Mouse (Mus musculus) hindbrain, embryonic 13.5 days (tissue): ENCODE measurements at regions not wholly inside any gene's neighbourhood (a gene's known extent, or its start where the extent isn't known, plus 50 kb on each side); places are given as distances from the start of the nearest gene placed in this dataset.

Experiments
- ATAC-seq: fragments of 200-750 bp; cut with Nextera tagmentation; 2 replicates; pipeline ENCODE4 v1.8.0; 2017; ENCODE audit warnings: moderate TSS enrichment; ENCODE audit not compliant: low FRiP score
- H3K27ac ChIP-seq: fragments of 300-500 bp; sonication (generic); 2 replicates; pipeline ENCODE4 v1.5.1; 2015; ENCODE audit warnings: inconsistent platforms, mild to moderate bottlenecking, moderate library complexity
- H3K27me3 ChIP-seq: fragments of 300-500 bp; sonication (generic); 2 replicates; pipeline ENCODE4 v1.6.1; 2015; ENCODE audit warnings: mild to moderate bottlenecking, inconsistent platforms
- H3K36me3 ChIP-seq: fragments of 300-500 bp; sonication (generic); 2 replicates; pipeline ENCODE4 v1.6.1; 2015; ENCODE audit warnings: mild to moderate bottlenecking, inconsistent platforms
- H3K4me1 ChIP-seq: fragments of 300-500 bp; sonication (generic); replicated peaks from 2 replicates; pipeline ENCODE4 v1.6.1; 2015; ENCODE audit warnings: inconsistent platforms
- H3K4me2 ChIP-seq: fragments of 300-500 bp; sonication (generic); 2 replicates; pipeline ENCODE4 v1.6.1; 2015; ENCODE audit warnings: inconsistent platforms, mild to moderate bottlenecking, moderate library complexity
- H3K4me3 ChIP-seq: fragments of 300-500 bp; sonication (generic); 2 replicates; pipeline ENCODE4 v1.5.1; 2015; ENCODE audit warnings: mild to moderate bottlenecking, inconsistent platforms
- H3K9ac ChIP-seq: fragments of 300-500 bp; sonication (generic); 2 replicates; pipeline ENCODE4 v1.6.1; 2015; ENCODE audit warnings: mild to moderate bottlenecking, inconsistent platforms
- H3K9me3 ChIP-seq: fragments of 300-500 bp; sonication (generic); 2 replicates; pipeline ENCODE4 v1.6.1; 2016; ENCODE audit warnings: inconsistent platforms
- WGBS: fragments of 180-500 bp; shearing (Covaris S2); methylation state at CpG from one replicate; pipeline ENCODE4 v1.1.7; 2015; 5-methylcytosine and 5-hydroxymethylcytosine counted together

GRCm38 (mm10) chr5:37980692-37981091, 57.9 kb upstream of the Stx18 start:
- Histone ChIP-seq H3K27me3 (peaks cover 7% of the 10 kb centered on the region; the same call in 1 of the 2 replicates), H3K9ac (no peak overlapping the region), H3K4me1 (peaks cover 6% of the 10 kb centered on the region; the same call in 1 of the 2 replicates), H3K36me3 (no peaks in the 10 kb centered on the region), H3K9me3 (no peaks in the 10 kb centered on the region), H3K4me2 (no peak overlapping the region), H3K27ac (no peak overlapping the region), H3K4me3 (no peak overlapping the region)
- 87% methylated on average over 3 of the region's 3 CpGs for WGBS
- ATAC-seq = no peak

GRCm38 (mm10) chr5:37976943-37977434, 61.6 kb upstream of the Stx18 start:
- no peaks in the 10 kb centered on the region for H3K36me3 ChIP-seq
- no peak overlapping the region for H3K27ac ChIP-seq
- H3K9me3 ChIP-seq = no peaks in the 10 kb centered on the region
- 68% methylated on average over 4 of the region's 4 CpGs for WGBS
- no peak overlapping the region for H3K4me2 ChIP-seq
- H3K27me3 ChIP-seq = peaks cover 19% of the 10 kb centered on the region; the same call in 1 of the 2 replicates
- ATAC-seq = no peak
- no peak overlapping the region for H3K4me3 ChIP-seq
- peaks cover 8% of the 10 kb centered on the region; the same call in 1 of the 2 replicates for H3K4me1 ChIP-seq
- no peak overlapping the region for H3K9ac ChIP-seq

GRCm38 (mm10) chr5:37972980-37973545, 65.5 kb upstream of the Stx18 start:
- Histone ChIP-seq H3K4me1 (peaks cover 12% of the 10 kb centered on the region), H3K27me3 (peaks cover 40% of the 10 kb centered on the region), H3K9me3 (no peaks in the 10 kb centered on the region), H3K27ac (no peak overlapping the region), H3K4me3 (no peak overlapping the region), H3K9ac (no peak overlapping the region), H3K36me3 (no peaks in the 10 kb centered on the region), H3K4me2 (no peak overlapping the region)
- 77% methylated on average over 7 of the region's 7 CpGs for WGBS
- ATAC-seq = no peak

GRCm38 (mm10) chr5:37971724-37972123, 66.8 kb upstream of the Stx18 start:
- Histone ChIP-seq H3K27ac (no peak overlapping the region), H3K4me1 (peaks cover 22% of the 10 kb centered on the region), H3K36me3 (no peaks in the 10 kb centered on the region), H3K27me3 (peaks cover 54% of the 10 kb centered on the region), H3K9ac (no peak overlapping the region), H3K4me2 (no peak overlapping the region), H3K9me3 (no peaks in the 10 kb centered on the region), H3K4me3 (no peak overlapping the region)
- WGBS = 77% methylated on average over 11 of the region's 11 CpGs
- no peak for ATAC-seq

DNA sequence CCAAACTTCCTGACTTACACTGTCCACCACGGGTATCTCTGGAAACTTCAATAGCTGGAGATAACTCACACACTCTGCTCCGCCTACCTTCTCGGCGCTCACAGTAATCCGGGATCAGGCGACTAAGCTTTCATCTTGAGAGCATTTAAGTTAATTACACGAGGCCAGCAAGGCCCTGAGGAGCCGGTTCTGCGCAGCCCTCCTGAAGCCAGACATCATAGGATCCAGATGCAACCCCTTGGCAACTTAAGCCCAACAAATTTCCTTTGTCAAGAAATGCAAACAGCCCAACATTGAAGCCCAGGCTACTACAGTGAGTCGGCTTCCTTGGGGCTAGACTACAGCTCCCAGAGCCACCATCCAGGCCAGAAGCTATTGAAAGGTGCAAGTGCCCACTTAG, 69.9 kb upstream of the Stx18 start:
- ATAC-seq = no peak
- no peaks in the 10 kb centered on the region for H3K9me3 ChIP-seq
- H3K4me2 ChIP-seq = no peak overlapping the region
- WGBS = 23% methylated on average over 10 of the region's 10 CpGs
- H3K9ac ChIP-seq = no peak overlapping the region
- H3K4me1 ChIP-seq = peaks cover 22% of the 10 kb centered on the region
- H3K4me3 ChIP-seq = no peak overlapping the region
- H3K36me3 ChIP-seq = no peaks in the 10 kb centered on the region
- no peak overlapping the region for H3K27ac ChIP-seq
- H3K27me3 ChIP-seq = peaks cover 68% of the 10 kb centered on the region

- 13% methylated on average over 14 of the region's 14 CpGs for WGBS
- no peak for ATAC-seq
- H3K4me1 ChIP-seq = peaks cover 22% of the 10 kb centered on the region
- no peak overlapping the region for H3K27ac ChIP-seq
- no peaks in the 10 kb centered on the region for H3K36me3 ChIP-seq
- H3K4me2 ChIP-seq = no peak overlapping the region
- H3K27me3 ChIP-seq = peaks cover 72% of the 10 kb centered on the region
- H3K4me3 ChIP-seq = no peak overlapping the region
- no peak overlapping the region for H3K9ac ChIP-seq
- no peaks in the 10 kb centered on the region for H3K9me3 ChIP-seq
Measured at GRCm38 (mm10) chr5:37967914-37968375, 70.6 kb upstream of the Stx18 start.

GRCm38 (mm10) chr5:37967106-37967913, 71.2 kb upstream of the Stx18 start:
- 8% methylated on average over 23 of the region's 23 CpGs for WGBS
- peaks cover 17% of the 10 kb centered on the region for H3K4me1 ChIP-seq
- no peaks in the 10 kb centered on the region for H3K9me3 ChIP-seq
- no peak for ATAC-seq
- no peak overlapping the region for H3K4me3 ChIP-seq
- H3K36me3 ChIP-seq = no peaks in the 10 kb centered on the region
- H3K4me2 ChIP-seq = no peak overlapping the region
- H3K27me3 ChIP-seq = peaks cover 72% of the 10 kb centered on the region
- no peak overlapping the region for H3K27ac ChIP-seq
- no peak overlapping the region for H3K9ac ChIP-seq

GRCm38 (mm10) chr5:37963688-37964087, 74.9 kb upstream of the Stx18 start:
- peaks cover 13% of the 10 kb centered on the region for H3K4me1 ChIP-seq
- H3K36me3 ChIP-seq = no peaks in the 10 kb centered on the region
- H3K9ac ChIP-seq = no peak overlapping the region
- peaks cover 49% of the 10 kb centered on the region for H3K27me3 ChIP-seq
- H3K27ac ChIP-seq = no peak overlapping the region
- H3K9me3 ChIP-seq = peaks cover 4% of the 10 kb centered on the region; the same call in 1 of the 2 replicates
- no peak overlapping the region for H3K4me3 ChIP-seq
- H3K4me2 ChIP-seq = no peak overlapping the region
- ATAC-seq = no peak
- 74% methylated on average over 8 of the region's 8 CpGs for WGBS

GRCm38 (mm10) chr5:37962513-37962912, 76.0 kb upstream of the Stx18 start:
- Histone ChIP-seq H3K36me3 (no peaks in the 10 kb centered on the region), H3K27me3 (peaks cover 38% of the 10 kb centered on the region), H3K4me3 (no peak overlapping the region), H3K9ac (no peak overlapping the region), H3K4me1 (peaks cover 4% of the 10 kb centered on the region), H3K27ac (no peak overlapping the region), H3K4me2 (no peak overlapping the region), H3K9me3 (peaks cover 4% of the 10 kb centered on the region; the same call in 1 of the 2 replicates)
- no peak for ATAC-seq
- WGBS = 56% methylated on average over 3 of the region's 3 CpGs

GRCm38 (mm10) chr5:37960216-37960615, 78.3 kb upstream of the Stx18 start:
- WGBS = 86% methylated on average over 7 of the region's 7 CpGs

DNA sequence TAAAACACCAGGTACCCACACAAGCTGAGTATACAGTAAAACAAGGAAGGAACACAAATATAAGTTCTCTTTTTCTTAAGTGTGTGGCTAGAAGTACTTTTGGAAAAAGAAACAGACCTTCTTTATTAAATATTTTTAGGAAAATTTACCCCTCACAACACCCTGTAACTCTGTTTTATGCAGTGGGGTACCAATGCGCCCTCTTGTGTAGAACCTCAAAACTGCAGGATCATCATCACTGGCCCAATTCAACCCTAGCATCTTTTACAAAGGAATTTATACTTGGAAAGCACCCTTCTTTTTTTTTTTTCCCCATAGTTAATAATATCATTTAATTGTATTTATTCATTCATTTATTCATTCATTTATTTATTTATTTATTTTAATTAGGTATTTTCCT, 86.4 kb upstream of the Stx18 start:
- H3K9ac ChIP-seq = no peak overlapping the region
- ATAC-seq = no peak
- whole genome bisulfite sequencing = 0% methylated on average over 1 of the region's 1 CpGs
- H3K4me3 ChIP-seq = no peak overlapping the region
- H3K9me3 ChIP-seq = no peaks in the 10 kb centered on the region
- H3K27ac ChIP-seq = no peak overlapping the region
- no peaks in the 10 kb centered on the region for H3K36me3 ChIP-seq
- no peaks in the 10 kb centered on the region for H3K4me1 ChIP-seq
- 0 out of 2 replicates have a peak, but pooled peaks cover 10% of the 10 kb centered on the region for H3K27me3 ChIP-seq
- no peak overlapping the region for H3K4me2 ChIP-seq

More at GRCm38 (mm10) chr5:37960216-37960615, 78.3 kb upstream of the Stx18 start:
- H3K9ac ChIP-seq = no peak overlapping the region
- H3K4me3 ChIP-seq = no peak overlapping the region
- ATAC-seq = no peak
- peaks cover 4% of the 10 kb centered on the region; the same call in 1 of the 2 replicates for H3K9me3 ChIP-seq
- no peak overlapping the region for H3K27ac ChIP-seq
- H3K36me3 ChIP-seq = no peaks in the 10 kb centered on the region
- no peaks in the 10 kb centered on the region for H3K4me1 ChIP-seq
- no peak overlapping the region for H3K4me2 ChIP-seq
- peaks cover 15% of the 10 kb centered on the region for H3K27me3 ChIP-seq

DNA sequence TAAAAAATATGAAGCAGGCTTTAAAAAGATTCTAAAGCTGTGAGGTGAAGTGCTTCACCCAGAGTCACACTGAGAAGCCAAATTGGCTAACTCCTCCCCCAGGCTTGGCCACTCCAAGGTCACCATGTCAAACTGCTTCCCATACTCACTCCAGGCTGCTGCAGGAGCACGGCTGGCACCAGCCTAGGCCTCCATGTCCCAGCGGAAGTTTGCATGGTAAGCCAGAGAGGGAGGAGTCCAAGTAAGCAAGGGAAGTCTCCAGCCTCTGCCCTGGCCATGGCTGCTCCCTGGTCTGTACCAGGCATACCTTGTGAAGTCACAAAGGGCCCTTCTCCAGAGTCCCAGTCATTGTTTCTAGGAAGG, 105.8 kb upstream of the Stx18 start:
- no peak for ATAC-seq

More for the DNA sequence above, 105.8 kb upstream of the Stx18 start:
- H3K36me3 ChIP-seq = no peaks in the 10 kb centered on the region
- 73% methylated on average over 2 of the region's 2 CpGs for WGBS
- H3K9me3 ChIP-seq = no peaks in the 10 kb centered on the region
- 0 out of 2 replicates have a peak, but pooled peaks cover 4% of the 10 kb centered on the region for H3K27me3 ChIP-seq
- H3K4me1 ChIP-seq = no peaks in the 10 kb centered on the region
- no peak overlapping the region for H3K4me2 ChIP-seq
- no peak overlapping the region for H3K9ac ChIP-seq
- no peak overlapping the region for H3K4me3 ChIP-seq
- no peak overlapping the region for H3K27ac ChIP-seq
